Mouse (Mus musculus) c-Kit-negative CD71-positive TER-119-positive erythroid progenitor cells, embryonic 14.5 days (primary cell): Measurements from ENCODE around the gene Def8.

Source experiments
- DNase-seq: peaks from one replicate; pipeline ENCODE4 v3.0.0-alpha.2; 2013; ENCODE audit warnings: low read depth, low spot score

The Def8 gene

DNA sequence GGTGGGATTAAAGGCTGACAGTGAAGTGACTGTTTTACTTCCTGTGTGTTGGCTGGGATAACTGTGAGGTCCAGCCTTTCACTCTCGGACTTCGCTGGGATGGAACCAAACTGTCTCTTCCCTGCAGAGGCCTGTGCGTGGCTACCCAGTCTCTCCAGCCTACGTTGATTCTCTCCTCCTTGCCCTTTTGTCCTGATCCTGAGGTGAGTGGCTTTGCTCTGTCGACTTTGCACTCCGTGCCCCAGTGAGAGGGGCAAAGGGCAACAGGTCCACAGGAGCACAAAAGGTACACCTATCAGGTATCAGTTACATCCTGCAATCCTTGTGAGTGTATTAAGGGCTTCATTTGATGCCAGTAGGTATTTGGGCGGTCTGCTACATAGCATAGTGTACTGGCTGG, at the start of gene Def8:
TSS of gene Def8 (plus strand) at position 87 of the 400 bp plus-strand sequence.
- DNase-seq: no peak

DNA sequence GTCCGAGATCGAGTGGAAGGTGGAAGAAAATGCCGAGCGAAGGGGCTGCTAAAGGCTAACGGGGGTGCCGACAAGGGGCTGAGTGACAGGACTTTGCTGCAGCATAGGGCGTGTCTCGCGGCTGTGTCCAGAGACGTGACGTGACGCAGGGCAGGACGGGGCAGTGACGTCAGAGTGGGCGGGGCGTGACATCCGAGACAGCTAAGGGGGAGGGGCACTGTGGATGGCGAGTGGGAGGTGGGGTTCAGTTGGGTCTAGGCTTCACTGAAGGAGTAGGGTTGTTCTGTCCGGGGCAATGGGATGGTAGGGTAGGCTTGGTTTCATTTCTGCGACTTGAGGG, 49.1 kb upstream of the Def8 start:
- DNase-seq: peak; percentile 79

DNA sequence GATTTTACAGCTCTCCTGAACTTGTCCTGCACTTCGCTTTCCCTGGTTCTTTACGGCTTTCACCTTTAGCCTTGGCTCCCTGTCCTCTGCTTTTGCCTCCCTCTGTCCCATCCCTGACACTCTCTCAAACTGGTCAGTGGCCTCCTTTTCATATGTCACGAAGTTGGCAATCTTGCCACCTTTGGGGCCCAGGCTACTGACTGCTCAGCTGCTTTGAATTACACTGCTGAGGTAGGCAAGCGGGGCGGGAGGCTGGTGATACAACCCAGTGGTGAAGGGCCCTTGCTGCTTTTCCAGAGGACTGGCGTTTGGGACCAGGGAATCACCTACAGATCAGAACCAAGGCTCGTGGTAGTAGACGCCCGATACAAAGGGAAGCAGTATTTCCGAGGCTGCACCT, 47.6 kb upstream of the Def8 start:
- no peak for DNase-seq

DNA sequence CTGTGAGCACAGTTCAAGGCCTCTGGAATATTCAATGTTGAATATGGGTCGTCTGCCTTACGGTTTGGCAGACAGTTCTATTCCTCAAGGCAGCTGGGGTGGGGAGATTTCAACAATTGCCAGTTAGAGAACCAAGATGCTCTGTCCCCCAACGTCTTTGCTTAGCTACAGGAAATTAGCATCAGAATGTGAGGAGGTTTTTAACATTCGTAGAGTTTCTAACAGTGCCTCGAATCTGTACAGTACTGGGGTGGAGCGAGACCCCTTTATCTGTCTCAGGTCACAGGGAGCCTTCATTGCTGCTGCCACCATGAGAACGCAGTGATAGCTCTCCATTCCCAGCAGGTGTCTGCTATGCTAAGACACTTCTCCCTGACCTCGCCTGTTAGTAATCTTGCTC, 47.2 kb upstream of the Def8 start:
- no peak for DNase-seq

DNA sequence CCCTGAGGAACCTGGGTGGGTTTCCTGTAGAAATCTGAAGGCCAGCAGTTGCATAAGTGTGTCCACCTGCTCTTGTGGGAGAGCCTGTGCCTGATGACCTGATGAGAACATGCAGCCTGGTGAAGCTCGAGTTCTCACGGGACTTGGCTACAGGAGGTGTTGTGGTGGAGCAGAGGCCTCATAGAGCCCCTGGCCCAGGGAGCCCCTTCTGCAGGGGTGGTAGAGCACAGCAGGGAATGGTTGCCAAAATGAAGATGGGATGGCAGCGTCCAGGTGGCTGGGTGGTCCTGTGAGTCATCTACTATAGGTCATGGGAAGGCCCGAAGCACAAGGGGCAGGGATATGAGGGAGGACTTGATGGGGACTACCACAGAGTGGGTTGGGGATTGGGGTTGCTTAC, 41.6 kb upstream of the Def8 start:
- DNase-seq: no peak

DNA sequence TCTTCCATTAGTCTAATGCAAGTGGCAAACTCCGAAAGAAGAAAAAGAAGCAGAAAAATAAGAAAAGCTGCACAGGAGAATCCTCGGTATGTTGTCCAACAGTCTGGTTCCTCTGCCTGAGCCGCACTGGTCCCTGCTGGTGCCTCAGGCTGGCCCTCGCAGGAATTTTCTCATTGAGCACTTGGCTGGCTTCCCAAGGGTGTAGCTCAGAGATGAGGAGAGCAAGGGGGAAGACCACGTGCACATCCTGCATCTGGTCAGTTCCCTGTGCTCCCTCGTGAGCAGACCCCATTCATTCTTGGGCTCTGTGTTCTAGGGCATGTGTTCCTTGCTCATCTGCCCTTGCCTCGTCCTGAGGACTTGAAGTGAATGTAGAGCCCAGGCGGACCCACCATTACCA, 40.8 kb upstream of the Def8 start:
- DNase-seq: no peak

DNA sequence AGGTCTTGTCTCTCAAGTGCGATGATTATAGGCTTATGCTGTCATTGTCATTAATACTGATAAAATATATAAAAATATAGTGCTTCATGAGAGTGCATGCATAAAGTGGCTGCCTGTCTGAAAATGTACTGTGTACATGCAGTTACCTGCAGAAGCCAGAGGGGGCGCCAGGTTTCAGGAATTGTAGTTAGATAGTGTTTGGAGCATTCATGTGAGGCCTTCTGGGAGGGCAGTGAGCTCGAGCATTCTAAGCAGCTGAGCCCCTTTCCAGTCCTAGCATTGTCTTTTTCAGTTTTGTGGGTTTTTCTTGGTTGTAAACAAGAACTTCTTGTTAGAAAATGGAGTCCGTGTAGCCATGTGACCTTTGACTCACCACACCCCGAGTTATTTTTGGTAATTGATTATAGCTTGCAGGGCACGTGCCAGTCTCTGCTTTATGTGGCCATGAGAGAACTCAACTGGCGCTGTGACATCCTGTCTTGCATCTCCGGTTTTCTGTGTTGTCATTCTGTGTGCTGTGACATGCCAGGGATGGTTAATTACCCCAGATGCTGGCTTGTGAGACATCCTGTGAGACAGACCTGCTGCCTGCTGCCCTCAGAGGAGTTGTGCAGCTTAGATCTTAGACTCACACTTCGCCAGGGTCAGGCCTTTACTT, 38.3 kb upstream of the Def8 start:
- no peak for DNase-seq

DNA sequence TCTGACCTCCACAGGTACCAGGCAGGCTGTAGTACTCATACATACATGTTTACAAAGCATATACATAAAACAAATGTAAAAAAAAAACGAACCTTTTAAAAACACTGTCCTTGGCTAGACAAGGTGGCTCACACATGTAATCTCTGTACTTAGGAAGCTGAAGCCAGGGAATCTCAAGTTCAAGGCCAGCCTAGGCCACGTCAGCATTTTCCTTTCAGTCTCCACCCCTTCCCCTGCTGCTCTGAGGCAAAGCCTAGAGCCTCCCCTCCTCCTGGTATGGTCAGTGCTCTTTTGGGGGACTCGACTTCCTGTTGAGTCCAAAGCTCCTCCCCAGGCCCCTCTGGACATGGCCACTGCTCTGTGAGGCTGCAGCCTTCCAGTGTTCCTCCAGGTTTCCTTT, 36.3 kb upstream of the Def8 start:
- DNase-seq: no peak

DNA sequence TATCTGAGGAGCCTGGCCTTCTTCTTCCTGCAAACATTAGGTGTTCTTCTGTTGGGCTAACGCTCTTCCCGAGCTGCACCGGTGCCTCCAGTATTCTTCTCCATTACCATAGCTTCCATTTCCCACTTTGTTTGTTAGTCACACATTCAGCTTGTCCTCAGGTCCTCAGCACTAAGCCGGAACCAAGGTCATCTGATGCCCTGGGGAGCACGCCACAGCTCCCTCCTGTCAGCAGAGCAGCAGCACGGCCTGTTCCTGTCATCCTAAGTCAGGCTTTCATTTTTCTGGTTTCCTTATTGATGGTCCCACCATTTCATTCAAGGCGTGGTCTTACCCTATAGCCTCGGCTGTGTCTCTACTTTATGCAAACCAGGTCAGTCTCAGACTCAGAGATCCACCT, 35.5 kb upstream of the Def8 start:
- DNase-seq: no peak

DNA sequence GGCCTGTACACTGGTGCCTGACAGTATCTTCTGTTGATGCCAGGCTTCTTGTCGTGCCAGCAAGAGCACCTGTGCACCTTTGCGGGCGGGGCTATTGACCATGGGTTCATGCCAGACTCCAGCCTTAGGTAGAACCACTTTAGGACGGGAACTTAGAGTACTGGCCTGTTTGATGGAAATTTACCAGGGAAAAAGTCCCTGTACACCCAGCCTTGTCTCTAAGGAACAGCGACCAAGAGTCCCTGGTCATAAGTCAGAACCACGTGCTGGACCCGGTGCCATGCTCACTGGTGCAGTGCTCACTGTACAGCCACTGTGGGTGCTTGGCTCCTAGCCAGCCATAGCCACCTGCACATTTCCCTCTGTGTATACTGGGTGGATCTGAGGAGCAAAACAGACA, 34.3 kb upstream of the Def8 start:
- DNase-seq: no peak

DNA sequence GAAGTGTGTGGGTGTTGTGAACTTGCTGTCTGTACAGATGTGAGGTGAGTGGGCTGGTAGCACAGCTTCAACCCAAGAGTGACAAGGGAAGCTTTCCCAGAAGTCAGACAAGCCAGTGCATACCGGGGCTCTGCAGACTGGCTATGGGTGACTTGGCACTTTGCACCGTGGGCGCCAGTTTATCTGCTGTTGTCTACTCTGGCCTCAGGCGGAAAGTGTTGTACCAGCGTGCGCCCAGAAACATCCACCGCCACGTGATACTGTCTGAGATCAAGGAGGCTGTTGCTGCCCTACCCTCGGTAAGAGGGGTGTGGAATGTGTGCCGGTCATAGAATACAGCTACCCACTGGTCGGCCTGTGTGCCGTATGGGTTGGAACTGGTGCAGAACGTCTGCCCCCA, 25.0 kb upstream of the Def8 start:
- no peak for DNase-seq

DNA sequence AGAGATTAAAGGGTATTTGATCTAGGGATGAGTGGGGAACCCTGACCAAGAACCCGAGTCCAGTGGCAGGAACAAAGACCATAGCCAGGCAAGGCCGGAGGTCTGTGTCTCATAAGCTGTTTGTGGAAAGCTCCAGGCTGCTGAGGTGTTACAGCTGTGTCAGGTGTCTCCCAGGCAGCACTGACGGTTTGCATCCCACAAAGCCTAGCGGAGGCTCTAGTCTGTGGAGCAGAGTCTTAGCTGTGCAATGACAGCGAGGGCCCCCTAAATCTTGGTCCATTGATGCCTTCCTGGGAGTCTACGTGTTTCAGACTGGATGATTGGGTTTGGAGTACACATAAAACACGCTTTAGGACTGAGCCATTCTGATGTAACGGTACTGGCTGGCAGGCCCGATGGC, 21.4 kb upstream of the Def8 start:
- DNase-seq: no peak

DNA sequence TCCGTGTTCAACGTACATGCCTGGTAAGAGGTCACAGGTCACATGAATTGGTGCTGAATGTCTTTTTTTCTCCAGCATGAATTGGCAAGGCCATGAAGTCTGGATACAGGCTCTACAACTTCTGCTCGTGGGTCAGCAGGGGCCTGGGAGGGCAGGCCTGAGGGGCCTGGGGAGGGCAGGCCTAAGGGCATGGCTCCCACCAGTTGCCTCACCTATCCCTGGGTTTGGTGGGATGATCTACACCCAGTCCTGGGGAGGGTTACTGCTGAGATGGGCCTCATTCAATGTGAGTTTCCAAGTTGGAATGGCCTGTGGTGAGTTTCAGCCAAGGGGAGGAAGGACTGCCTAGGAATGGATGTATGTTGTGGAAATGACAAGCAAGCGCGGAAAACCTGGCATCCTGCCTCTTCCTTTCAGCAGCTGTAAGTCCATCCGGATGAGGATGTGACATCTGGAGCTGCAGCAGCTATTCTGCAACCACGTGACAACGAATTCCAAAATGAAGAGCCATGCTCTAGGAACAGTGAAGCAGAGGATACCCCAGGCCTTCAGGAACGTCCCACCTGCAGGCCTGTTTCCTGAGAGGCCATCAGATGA, 20.5 kb upstream of the Def8 start:
- no peak for DNase-seq

DNA sequence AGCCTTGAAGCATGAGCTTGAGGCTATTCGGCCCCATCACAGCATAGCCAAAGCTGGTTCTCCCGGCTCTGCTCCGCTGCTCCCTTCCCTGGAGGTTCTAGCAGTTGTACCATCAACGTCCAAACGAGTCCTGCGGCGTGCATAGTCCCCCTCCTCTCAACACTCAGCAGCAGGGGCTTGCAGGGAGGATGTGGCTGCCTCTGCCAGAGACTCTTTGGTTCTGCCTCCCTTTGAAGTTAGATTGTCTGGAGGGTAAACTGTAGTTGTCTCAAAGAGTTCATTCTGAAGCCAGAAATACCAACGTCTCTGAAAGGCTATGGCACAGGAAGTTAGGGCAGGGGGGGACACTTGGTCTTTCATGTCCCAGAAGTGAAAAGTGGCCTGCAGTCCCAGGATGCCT, 18.8 kb upstream of the Def8 start:
- DNase-seq: no peak

DNA sequence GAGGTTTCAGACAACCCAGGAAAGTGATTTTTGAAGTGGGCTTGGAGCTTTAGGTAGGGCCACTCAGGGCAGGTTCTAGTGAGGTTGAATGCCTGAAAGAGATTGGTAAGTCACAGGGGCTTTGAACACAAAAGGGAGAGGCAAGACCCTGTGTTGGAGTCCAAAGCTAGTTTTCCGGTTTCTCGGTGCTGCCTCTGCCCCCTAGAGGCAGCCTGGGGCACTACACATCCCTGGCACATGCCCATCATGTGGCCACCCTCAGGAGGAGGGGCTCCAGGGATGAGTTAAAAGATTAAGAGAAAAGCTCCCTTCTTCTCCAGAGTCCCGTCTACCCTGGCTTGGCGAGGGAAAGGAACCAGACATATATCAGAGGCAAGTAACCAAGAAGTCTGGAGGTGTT, 16.5 kb upstream of the Def8 start, which contains the start of gene Mc1r:
TSS of gene Mc1r (plus strand) at position 322 of the 400 bp plus-strand sequence.
- peak; percentile 39 for DNase-seq

DNA sequence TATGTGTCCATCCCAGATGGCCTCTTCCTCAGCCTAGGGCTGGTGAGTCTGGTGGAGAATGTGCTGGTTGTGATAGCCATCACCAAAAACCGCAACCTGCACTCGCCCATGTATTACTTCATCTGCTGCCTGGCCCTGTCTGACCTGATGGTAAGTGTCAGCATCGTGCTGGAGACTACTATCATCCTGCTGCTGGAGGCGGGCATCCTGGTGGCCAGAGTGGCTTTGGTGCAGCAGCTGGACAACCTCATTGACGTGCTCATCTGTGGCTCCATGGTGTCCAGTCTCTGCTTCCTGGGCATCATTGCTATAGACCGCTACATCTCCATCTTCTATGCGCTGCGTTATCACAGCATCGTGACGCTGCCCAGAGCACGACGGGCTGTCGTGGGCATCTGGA, 15.7 kb upstream of the Def8 start:
- DNase-seq: no peak

DNA sequence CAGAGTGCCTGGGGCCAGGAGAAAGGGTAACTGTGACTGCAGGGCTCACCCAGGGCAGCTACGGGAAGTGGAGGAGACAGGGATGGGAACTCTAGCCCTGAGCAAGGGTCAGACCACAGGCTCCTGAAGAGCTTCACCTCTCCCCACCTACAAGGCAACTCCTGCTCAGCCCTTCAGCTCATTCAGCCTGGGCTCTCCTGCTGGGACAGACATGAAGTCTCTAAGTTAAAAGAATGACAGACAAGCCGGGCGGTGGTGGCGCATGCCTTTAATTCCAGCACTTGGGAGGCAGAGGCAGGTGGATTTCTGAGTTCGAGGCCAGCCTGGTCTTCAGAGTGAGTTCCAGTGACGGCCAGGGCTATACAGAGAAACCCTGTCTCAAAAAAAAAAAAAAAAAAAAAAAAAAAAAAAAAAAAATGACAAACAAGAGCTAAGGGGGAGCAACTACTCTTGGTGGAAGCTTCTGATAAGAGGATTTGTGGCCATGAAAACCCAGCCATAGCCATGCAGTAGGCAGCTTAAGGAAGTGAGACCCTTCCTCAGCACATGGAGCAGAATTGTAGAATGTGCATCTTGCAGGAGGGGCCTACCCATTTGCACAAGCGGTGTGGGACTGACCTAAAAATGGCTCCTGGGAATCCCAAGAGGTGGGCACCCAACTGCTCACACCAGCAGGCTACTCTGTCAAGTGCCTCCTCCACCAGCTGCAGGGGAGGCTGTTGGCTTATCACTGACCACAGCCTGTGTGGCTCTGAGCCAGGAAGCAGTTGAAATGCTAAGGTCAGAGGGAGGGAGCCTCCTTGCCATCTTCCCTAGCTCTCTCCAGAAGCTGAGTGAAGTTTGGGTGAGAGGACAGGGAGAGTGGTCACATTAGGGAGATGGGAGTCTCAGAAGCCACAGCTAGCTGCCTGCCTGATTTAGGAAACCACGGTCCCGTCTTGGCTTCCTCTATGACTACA, 14.5 kb upstream of the Def8 start:
- DNase-seq: no peak

DNA sequence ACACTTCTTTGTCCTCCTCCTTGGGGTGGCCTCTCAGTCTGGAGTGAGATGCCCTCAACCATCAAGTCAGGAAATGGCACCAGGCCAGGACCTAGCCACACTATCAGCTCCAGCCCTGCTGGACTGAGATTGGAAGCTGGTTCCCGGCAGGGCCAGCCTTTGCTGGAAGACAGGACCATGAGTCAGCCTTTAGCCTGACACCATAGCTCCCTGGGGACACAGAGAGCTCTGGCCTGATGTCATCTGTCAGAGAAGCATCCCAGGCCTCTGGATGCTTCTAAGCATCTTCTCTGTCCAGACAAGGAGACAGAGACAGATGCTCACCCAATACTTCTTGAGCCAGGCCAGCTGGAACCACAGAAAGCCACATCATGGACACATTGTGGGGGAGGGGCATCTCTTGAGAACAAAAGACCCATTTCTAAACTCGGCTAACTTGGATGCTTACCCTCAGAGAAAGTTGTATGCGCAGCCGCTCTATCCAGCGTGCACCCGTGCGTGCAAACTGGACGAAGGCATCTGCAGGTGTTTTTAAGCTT, 13.2 kb upstream of the Def8 start:
- DNase-seq: no peak

DNA sequence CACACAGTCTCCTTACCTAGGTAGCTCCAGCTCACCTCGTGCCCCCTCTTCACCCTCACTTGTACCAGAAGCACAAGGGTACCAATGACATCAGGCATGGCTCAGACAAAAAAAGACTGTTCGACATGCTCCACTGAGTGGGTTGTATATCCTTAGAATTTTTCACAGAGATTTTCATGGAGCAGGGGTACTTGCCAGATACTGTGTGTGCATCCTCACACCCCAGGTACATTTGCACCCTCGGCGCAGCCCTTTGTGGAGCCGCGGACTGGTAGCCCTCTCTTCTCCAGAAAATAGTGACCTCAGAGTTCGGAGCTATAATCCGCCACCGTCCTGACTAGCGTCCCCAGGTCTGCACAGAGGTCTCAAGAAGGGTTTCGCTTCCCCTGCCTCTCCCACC, 12.5 kb upstream of the Def8 start:
- DNase-seq: no peak

DNA sequence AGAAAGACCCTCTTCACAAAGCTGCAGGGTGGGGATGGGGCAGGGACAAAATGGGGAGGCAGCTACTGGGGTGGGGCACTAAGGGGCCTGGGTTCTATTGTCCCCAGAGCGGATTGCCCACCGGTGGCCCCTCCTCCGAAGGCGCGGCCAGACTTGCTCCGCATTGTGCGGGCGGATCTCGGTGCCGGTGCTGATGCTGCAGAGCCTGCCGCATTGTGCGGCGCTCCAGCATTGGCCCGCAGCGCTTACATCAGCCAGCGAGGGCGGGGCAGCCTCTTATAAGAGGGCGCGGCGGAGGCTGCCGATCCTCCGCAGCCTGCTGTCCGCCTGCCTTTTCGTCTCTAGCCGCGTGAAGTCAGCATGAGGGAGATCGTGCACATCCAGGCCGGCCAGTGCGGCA, 12.1 kb upstream of the Def8 start, which contains the start of gene Tubb3:
TSS of gene Tubb3 (plus strand) at position 179 of the 400 bp plus-strand sequence.
- no peak for DNase-seq

DNA sequence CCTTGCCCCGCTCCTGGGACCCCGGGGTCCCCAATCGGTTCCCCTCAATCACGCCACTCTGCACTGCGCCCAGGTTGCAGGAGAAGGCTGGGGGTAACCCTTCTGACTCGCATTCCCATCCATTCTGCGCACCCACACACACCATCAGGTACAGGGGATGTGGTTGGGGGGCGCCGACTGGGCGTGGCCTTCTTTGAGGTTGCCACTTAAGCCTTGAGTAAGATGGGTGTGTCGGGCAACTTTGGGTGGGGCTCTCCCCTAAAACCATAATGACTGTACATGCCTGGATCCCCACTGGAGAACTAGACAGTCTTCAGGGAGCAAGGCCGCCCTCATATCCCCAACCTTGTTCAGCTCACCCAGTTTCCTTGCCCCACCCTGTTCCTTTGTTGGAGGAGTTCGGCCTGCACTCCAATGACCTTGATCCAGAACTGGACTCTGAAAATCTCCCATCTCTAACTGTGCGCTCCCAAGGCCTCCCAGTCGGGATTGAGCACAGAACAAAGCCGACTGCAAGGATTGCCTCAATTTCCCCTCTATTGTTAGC, 11.5 kb upstream of the Def8 start:
- no peak for DNase-seq

DNA sequence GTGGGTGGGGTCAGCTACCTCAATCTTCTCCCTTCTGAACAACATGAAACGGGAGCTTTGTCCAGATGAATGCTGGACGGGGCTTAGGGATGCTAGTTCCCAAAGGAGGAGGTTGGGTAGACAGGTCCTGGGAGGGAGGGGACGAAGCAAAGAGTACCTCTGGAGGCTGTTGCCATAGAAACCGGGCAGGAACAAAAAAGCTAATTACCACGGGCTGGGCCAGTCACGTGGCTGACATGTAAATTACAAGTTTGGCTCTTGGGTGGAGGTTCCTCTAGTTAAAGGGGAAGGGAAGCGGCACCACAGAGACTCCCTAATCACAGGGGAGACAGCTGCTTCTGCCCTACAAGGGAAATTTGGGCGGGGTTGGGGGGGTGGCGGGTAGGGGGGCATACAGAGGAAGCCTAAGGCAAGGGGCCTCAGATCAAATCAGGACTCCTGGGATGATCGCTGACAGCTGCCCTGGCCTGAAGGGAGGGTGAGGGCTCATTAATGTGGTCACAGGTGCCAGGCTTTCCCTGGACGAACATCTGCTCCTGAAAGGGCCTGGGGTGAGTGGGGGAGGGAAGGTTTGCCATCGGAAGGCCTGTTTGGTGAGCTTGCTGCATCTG, 10.7 kb upstream of the Def8 start:
- DNase-seq: no peak
